Mouse (Mus musculus) liver, embryonic 15.5 days (tissue): ENCODE measurements around the gene Gm11559. TPM values are rescaled to one million over a fixed set of nuclear protein-coding genes. Genes with fewer than 3 reads are reported as not detected.
"Not testable (repeated sequence)": the region's sequence is repeated elsewhere in the genome, so short reads cannot be mapped to it uniquely, and the experiment has no call there.

ENCODE experiments used
- ATAC-seq: fragments of 200-750 bp; cut with Nextera tagmentation; 2 replicates; pipeline ENCODE4 v1.8.0; 2017; ENCODE audit warnings: moderate number of reproducible peaks, mild to moderate bottlenecking, moderate library complexity; ENCODE audit not compliant: insufficient read depth
- H3K27ac ChIP-seq: fragments of 300-500 bp; sonication (generic); replicated peaks from 2 replicates; pipeline ENCODE4 v1.5.1; 2015; ENCODE audit warnings: mild to moderate bottlenecking, inconsistent platforms
- H3K27me3 ChIP-seq: fragments of 300-500 bp; sonication (generic); 2 replicates; pipeline ENCODE4 v1.6.1; 2015; ENCODE audit warnings: mild to moderate bottlenecking, inconsistent platforms
- H3K36me3 ChIP-seq: fragments of 300-500 bp; sonication (generic); replicated peaks from 2 replicates; pipeline ENCODE4 v1.6.1; 2015; ENCODE audit warnings: moderate library complexity, mild to moderate bottlenecking, inconsistent platforms
- H3K4me1 ChIP-seq: fragments of 300-500 bp; sonication (generic); replicated peaks from 2 replicates; pipeline ENCODE4 v1.6.1; 2015; ENCODE audit warnings: inconsistent platforms
- H3K4me2 ChIP-seq: fragments of 300-500 bp; sonication (generic); 2 replicates; pipeline ENCODE4 v1.6.1; 2015; ENCODE audit warnings: moderate library complexity, mild to moderate bottlenecking, inconsistent platforms
- H3K4me3 ChIP-seq: fragments of 300-500 bp; sonication (generic); replicated peaks from 2 replicates; pipeline ENCODE4 v1.5.1; 2015; ENCODE audit warnings: mild to moderate bottlenecking, inconsistent platforms
- H3K9ac ChIP-seq: fragments of 300-500 bp; sonication (generic); 2 replicates; pipeline ENCODE4 v1.6.1; 2015; ENCODE audit warnings: moderate library complexity, mild to moderate bottlenecking, inconsistent platforms
- H3K9me3 ChIP-seq: fragments of 300-500 bp; sonication (generic); replicated peaks from 2 replicates; pipeline ENCODE4 v1.6.1; 2016; ENCODE audit warnings: inconsistent platforms
- WGBS: fragments of 180-500 bp; shearing (Covaris S2); methylation state at CpG from one replicate; pipeline ENCODE4 v1.1.7; 2015; ENCODE audit warnings: mixed read lengths; ENCODE audit not compliant: insufficient replicate concordance; 5-methylcytosine and 5-hydroxymethylcytosine counted together
- polyA plus RNA-seq: library from polyadenylated mRNA; unstranded; fragments of >200 nt; fragmentation: Nextera tagmentation; extraction: Ambion mirVana; gene quantifications from 2 replicates; pipeline ENCODE4 v1.2.1, GENCODE M21; 2015

Gene Gm11559
- not detected in 2 replicates for polyA plus RNA-seq

DNA sequence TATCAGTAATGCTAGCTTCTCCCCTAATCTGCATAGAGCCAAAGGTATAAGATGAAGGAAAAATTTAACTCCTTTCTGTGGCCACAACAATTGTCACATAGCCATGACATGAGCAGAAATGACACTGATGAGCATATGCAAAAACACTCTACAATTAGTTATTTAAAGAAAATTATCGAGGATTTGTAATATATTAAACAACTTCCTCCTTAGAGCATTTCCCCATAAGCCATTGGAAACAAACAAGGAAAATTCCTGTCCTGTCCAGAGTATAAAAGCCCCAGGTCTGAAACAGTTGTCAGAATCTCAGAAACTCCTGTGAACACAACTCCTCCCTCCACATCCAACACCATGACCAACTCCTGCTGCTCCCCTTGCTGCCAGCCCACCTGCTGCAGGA, at the start of gene Gm11559:
TSS of gene Gm11559 (plus strand) at position 301 of the 400 bp plus-strand sequence.
- H3K27me3 ChIP-seq, H3K9me3 ChIP-seq, H3K4me3 ChIP-seq, H3K4me2 ChIP-seq, H3K9ac ChIP-seq, ATAC-seq, H3K27ac ChIP-seq, H3K36me3 ChIP-seq, H3K4me1 ChIP-seq: not testable (repeated sequence)
- 42% methylated on average over 1 of the region's 1 CpGs for WGBS

DNA sequence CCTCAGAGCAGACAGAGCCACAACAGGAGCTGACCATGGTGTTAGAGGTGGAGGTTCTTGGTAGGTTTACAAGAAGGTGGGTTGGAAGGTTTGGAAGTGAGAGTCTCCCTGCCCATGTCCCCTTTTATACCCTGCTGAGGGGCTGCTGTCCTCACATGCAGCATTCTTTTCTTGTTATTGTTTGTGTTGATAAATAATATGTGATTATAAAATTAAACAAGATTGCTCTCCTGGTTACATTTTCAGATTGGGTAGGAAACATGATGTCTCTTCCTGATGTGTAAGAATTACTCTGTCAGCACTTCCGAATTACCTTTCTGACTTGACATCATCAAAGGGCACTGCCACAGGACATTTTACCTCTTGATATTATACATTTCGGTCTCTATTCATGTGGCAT, 48.7 kb upstream of the Gm11559 start, which contains the start of gene Gm11564:
TSS of gene Gm11564 (minus strand) at position 101 of the 400 bp plus-strand sequence.
- 46% methylated on average over 2 of the region's 2 CpGs for WGBS
- H3K4me2 ChIP-seq, ATAC-seq, H3K9ac ChIP-seq, H3K27me3 ChIP-seq, H3K9me3 ChIP-seq, H3K36me3 ChIP-seq, H3K4me1 ChIP-seq, H3K4me3 ChIP-seq, H3K27ac ChIP-seq: not testable (repeated sequence)

DNA sequence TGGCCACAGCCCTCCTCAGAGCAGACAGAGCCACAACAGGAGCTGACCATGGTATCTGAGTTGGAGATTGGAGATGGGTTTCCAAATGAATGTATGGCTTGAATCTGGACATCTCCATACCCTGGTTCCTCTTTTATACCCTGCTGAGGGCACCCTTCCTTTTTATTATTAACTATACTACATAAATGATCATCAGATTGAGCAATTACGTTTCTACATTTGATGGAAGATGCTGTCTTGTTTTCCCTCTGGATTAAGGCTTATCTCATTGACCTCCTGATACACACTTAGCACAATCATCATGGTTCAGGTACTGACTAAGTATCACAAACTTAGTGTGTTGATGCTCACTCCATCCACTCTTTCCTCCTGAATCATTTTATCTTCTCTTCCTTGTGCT, 26.3 kb upstream of the Gm11559 start, which contains the start of gene 2300003K06Rik:
TSS of gene 2300003K06Rik (minus strand) at position 101 of the 400 bp plus-strand sequence.
- Histone ChIP-seq H3K27me3 (no peaks in the 10 kb centered on the region), H3K9me3 (no peaks in the 10 kb centered on the region), H3K27ac (no peak within 1 kb of the TSS), H3K4me2 (no peak within 1 kb of the TSS), H3K36me3 (no peaks in the 10 kb centered on the region), H3K4me1 (no peaks in the 10 kb centered on the region), H3K9ac (no peak within 1 kb of the TSS), H3K4me3 (no peak within 1 kb of the TSS)
- WGBS: 31% methylated on average over 1 of the region's 1 CpGs
- ATAC-seq: no peak

DNA sequence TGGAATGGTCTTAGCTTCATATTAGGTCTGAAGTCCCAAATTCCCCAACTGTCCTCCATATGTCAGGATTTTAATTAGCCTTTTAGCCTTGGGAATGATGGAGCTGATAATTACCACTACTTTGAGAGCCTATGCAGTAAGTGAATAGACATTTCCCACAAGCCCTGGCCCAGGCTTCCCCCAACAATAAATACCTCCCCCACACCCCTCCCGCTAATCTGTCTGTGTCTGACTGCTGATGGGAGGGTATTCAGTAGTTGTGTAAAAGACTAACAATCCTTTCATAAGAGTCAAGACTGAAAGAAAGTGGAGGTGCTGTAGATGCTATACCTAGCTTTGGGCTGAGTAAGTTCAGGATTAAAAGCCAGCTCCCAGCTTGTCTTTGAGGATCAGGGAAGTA, 22.1 kb upstream of the Gm11559 start:
- no peaks in the 10 kb centered on the region for H3K36me3 ChIP-seq
- H3K4me3 ChIP-seq: no peak overlapping the region

DNA sequence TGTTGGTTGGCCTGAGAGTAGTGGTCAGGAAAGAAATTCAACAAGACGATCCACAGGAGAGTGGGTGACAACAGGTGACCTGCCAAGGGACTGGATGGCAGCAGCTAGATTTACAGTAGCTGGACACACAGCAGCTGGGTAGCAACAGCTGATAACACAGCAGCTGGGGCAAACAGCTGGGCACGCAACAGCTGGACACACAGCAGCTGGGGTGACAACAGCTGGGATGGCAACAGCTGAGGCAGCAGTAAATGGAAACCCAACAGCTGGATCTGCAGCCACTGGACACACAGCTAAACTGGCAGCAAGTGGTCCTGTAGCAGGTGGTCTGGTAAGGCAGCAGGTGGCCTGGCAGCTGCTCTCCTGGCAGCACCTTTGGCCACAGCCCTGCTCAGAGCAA, 17.5 kb upstream of the Gm11559 start:
- ATAC-seq: no peak
- Histone ChIP-seq H3K4me1 (no peaks in the 10 kb centered on the region), H3K4me3 (no peak overlapping the region), H3K4me2 (no peak overlapping the region), H3K9ac (no peak overlapping the region), H3K27me3 (no peaks in the 10 kb centered on the region), H3K9me3 (no peaks in the 10 kb centered on the region), H3K27ac (no peak overlapping the region), H3K36me3 (no peaks in the 10 kb centered on the region)
- WGBS: 53% methylated on average over 2 of the region's 2 CpGs

More for the DNA sequence above, 22.1 kb upstream of the Gm11559 start:
- H3K9ac ChIP-seq: no peak overlapping the region
- no peak for ATAC-seq
- no peaks in the 10 kb centered on the region for H3K9me3 ChIP-seq
- H3K4me1 ChIP-seq: no peaks in the 10 kb centered on the region
- no peaks in the 10 kb centered on the region for H3K27me3 ChIP-seq
- no peak overlapping the region for H3K4me2 ChIP-seq
- H3K27ac ChIP-seq: no peak overlapping the region
- WGBS: 56% methylated on average over 1 of the region's 1 CpGs

DNA sequence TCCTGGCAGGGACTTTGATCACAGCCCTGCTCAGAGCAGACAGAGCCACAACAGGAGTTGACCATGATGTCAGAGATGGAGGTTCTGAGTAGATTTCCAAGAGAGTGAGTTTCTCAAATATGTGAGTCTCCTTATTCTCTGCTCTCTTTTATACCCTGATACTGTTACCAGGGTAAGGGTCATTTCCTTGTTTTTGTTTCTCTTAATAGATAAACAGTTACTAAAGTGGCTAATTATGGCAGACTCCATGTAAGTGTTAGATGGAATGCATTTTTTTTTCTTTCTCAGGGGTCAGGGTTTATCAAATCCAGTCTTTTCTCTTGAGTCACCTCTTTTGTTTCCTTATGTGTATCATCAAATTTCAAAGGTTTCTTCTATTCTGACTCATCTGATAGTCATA, 12.8 kb upstream of the Gm11559 start, which contains the start of gene Krtap4-16:
TSS of gene Krtap4-16 (minus strand) at position 101 of the 400 bp plus-strand sequence.
- ATAC-seq: no peak
- Histone ChIP-seq H3K4me3 (no peak within 1 kb of the TSS), H3K27me3 (no peaks in the 10 kb centered on the region), H3K36me3 (no peaks in the 10 kb centered on the region), H3K4me1 (no peaks in the 10 kb centered on the region), H3K27ac (no peak within 1 kb of the TSS), H3K9me3 (no peaks in the 10 kb centered on the region), H3K9ac (no peak within 1 kb of the TSS), H3K4me2 (no peak within 1 kb of the TSS)

DNA sequence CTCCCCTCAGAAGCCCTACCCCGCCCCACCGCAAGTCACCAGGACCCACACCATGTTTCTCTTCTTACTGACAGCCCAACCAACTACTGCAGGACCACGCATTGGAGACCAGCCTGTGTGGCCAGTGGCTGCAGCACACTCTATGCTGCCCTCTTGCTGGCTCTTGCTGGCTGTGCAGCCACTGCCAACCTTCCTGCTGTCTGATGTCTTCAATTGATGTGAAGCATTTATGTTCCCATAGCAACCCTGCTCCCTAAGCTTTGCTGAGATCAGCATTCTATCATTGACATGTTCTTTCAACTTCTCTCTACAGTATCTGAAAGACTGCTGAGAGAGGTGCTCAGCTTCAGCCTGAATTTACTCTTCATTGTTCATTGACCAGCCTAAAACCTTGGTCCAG, 10.2 kb upstream of the Gm11559 start:
- ATAC-seq: no peak
- Histone ChIP-seq H3K36me3 (no peaks in the 10 kb centered on the region), H3K27ac (no peak overlapping the region), H3K4me1 (no peaks in the 10 kb centered on the region), H3K4me2 (no peak overlapping the region), H3K4me3 (no peak overlapping the region), H3K27me3 (no peaks in the 10 kb centered on the region), H3K9ac (no peak overlapping the region), H3K9me3 (no peaks in the 10 kb centered on the region)
- WGBS: 50% methylated on average over 3 of the region's 3 CpGs

DNA sequence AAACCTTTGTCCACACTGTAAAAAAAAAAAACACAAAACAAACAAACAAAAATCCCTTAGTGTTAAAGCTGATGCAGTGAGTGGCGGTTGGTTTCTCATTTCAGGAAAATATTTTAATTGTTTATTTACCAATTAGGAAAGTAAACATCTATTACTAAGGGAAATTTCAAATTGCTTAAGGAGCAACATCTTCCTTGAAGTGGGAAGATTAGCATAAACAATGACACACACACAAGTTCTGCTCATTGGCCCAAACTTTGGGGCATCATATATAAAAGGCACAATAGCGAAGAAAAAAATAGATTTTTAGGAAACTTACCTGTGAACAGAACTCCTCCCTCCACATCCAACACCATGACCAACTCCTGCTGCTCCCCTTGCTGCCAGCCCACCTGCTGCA, 6.7 kb upstream of the Gm11559 start, which contains the start of gene Gm11568:
TSS of gene Gm11568 (plus strand) at position 301 of the 400 bp plus-strand sequence.
- H3K9ac ChIP-seq: no peak within 1 kb of the TSS
- H3K36me3 ChIP-seq: no peaks in the 10 kb centered on the region
- 55% methylated on average over 2 of the region's 2 CpGs for WGBS
- no peaks in the 10 kb centered on the region for H3K4me1 ChIP-seq
- no peaks in the 10 kb centered on the region for H3K9me3 ChIP-seq
- H3K4me3 ChIP-seq: no peak within 1 kb of the TSS
- no peak for ATAC-seq
- no peak within 1 kb of the TSS for H3K4me2 ChIP-seq
- no peaks in the 10 kb centered on the region for H3K27me3 ChIP-seq
- no peak within 1 kb of the TSS for H3K27ac ChIP-seq

DNA sequence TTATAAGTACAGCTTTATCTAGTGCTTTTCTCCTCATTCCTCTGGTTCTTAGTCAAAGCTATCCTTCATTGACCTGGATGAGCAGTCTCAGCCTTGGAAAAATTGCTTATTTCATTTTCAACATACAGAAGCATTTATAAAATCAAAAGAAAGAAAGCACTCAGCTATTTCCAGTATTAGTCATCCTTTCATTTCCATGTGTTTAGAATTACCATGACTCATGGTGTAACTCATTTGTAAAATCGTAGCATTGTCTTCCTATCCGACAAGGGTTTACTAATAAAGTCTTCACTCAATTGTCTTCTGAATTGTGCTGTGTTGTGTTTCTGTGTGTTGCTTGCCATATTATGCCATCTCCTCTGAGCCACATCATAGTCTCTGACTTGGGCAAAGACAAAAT, 5.5 kb upstream of the Gm11559 start:
- 55% methylated on average over 2 of the region's 2 CpGs for WGBS
- ATAC-seq: no peak
- H3K9me3 ChIP-seq: no peaks in the 10 kb centered on the region

DNA sequence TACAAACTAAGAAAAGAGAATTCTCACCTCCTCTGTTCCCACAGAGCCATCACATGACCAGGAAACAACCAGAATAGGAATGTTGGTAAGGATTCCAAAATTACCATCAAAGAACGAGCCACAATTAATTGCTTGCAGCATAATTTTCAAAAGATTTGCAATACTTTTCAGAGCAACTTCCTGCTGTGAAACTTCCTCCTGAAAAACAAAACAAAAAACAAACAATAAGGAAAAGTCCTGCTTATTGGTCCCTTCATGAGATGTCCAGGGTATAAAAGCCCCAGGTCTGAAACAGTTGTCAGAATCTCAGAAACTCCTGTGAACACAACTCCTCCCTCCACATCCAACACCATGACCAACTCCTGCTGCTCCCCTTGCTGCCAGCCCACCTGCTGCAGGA, 8.8 kb downstream of the Gm11559 start, which contains the start of gene Krtap9-1:
TSS of gene Krtap9-1 (plus strand) at position 301 of the 400 bp plus-strand sequence.
- not testable (repeated sequence) for H3K4me3 ChIP-seq, H3K9me3 ChIP-seq, H3K4me2 ChIP-seq, H3K27ac ChIP-seq, H3K36me3 ChIP-seq, ATAC-seq, H3K9ac ChIP-seq, H3K4me1 ChIP-seq, H3K27me3 ChIP-seq
- WGBS: 48% methylated on average over 1 of the region's 1 CpGs

More for the DNA sequence above, 5.5 kb upstream of the Gm11559 start:
- H3K27me3 ChIP-seq: no peaks in the 10 kb centered on the region
- H3K4me3 ChIP-seq: no peak overlapping the region
- no peak overlapping the region for H3K27ac ChIP-seq
- no peaks in the 10 kb centered on the region for H3K36me3 ChIP-seq
- H3K9ac ChIP-seq: no peak overlapping the region
- no peak overlapping the region for H3K4me2 ChIP-seq
- H3K4me1 ChIP-seq: no peaks in the 10 kb centered on the region

DNA sequence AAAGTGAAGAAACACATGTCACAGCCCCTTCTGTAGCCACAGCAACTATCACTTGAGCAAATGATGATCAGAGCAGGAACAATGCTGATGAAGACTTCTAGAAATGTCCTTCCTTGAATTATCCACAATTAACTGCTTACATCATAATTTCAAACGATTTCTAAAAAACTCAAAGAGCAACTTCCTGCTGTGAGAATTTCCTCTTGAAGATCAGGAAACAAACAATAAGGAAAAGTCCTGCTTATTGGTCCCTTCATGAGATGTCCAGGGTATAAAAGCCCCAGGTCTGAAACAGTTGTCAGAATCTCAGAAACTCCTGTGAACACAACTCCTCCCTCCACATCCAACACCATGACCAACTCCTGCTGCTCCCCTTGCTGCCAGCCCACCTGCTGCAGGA, 14.6 kb downstream of the Gm11559 start, which contains the start of gene Gm11567:
TSS of gene Gm11567 (plus strand) at position 301 of the 400 bp plus-strand sequence.
- not testable (repeated sequence) for H3K4me2 ChIP-seq, H3K9me3 ChIP-seq, H3K4me1 ChIP-seq, H3K27ac ChIP-seq, ATAC-seq, H3K27me3 ChIP-seq, H3K4me3 ChIP-seq, H3K36me3 ChIP-seq, H3K9ac ChIP-seq
- WGBS: 15% methylated on average over 1 of the region's 1 CpGs

DNA sequence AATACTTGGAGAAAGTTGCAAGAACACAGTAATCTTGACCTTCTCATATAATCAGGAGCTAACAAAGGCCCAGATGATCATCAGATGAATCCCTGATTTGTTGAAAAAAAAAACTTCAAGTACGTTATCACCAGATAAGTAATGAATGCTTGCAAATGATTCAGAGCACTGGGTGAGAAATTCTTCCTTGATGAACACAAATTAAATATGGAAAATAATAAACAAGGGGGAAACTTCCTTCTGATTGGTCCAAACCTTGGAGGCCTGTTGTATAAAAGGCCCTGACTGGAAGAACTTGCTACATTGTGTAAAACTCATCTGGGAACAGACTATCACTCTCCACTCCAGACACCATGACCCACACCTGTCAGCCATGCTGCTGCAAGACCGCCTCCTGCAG, 43.3 kb downstream of the Gm11559 start, which contains the start of gene Krtap31-1:
TSS of gene Krtap31-1 (plus strand) at position 301 of the 400 bp plus-strand sequence.
- Histone ChIP-seq H3K36me3 (no peaks in the 10 kb centered on the region), H3K4me1 (no peaks in the 10 kb centered on the region), H3K9me3 (no peaks in the 10 kb centered on the region), H3K4me2 (no peak within 1 kb of the TSS), H3K4me3 (no peak within 1 kb of the TSS), H3K9ac (no peak within 1 kb of the TSS), H3K27ac (no peak within 1 kb of the TSS), H3K27me3 (no peaks in the 10 kb centered on the region)
- 57% methylated on average over 2 of the region's 2 CpGs for WGBS
- ATAC-seq: no peak
